Mouse (Mus musculus) midbrain, embryonic 14.5 days (tissue): ENCODE data around the gene Ldlrad2. TPM values are rescaled to one million over a fixed set of nuclear protein-coding genes. Genes with fewer than 3 reads are reported as not detected.

Experiments used
- ATAC-seq: fragments of 200-750 bp; cut with Nextera tagmentation; 2 replicates; pipeline ENCODE4 v1.8.0; 2017; ENCODE audit warnings: moderate number of reproducible peaks, moderate library complexity; ENCODE audit not compliant: low FRiP score, low TSS enrichment
- DNase-seq: peaks from one replicate; pipeline ENCODE4 v3.0.0-alpha.2; 2015
- H3K27ac ChIP-seq: fragments of 300-500 bp; sonication (generic); replicated peaks from 2 replicates; pipeline ENCODE4 v1.5.1; 2014; ENCODE audit warnings: mild to moderate bottlenecking, low read depth, low read length, moderate library complexity
- H3K27me3 ChIP-seq: fragments of 300-500 bp; sonication (generic); 2 replicates; pipeline ENCODE4 v1.6.1; 2014; ENCODE audit warnings: low read length, control low read depth, mixed read lengths; ENCODE audit not compliant: control insufficient read depth, insufficient read depth
- H3K36me3 ChIP-seq: fragments of 300-500 bp; sonication (generic); 2 replicates; pipeline ENCODE4 v1.6.1; 2014; ENCODE audit warnings: low read length, control low read depth; ENCODE audit not compliant: control insufficient read depth, insufficient read depth
- H3K4me1 ChIP-seq: fragments of 300-500 bp; sonication (generic); 2 replicates; pipeline ENCODE4 v1.6.1; 2014; ENCODE audit warnings: mild to moderate bottlenecking, antibody characterized with exemption, low read length, control low read depth; ENCODE audit not compliant: control insufficient read depth, insufficient read depth
- H3K4me2 ChIP-seq: fragments of 300-500 bp; sonication (generic); 2 replicates; pipeline ENCODE4 v1.6.1; 2014; ENCODE audit warnings: mild to moderate bottlenecking, low read length, moderate library complexity
- H3K4me3 ChIP-seq: fragments of 300-500 bp; sonication (generic); replicated peaks from 2 replicates; pipeline ENCODE4 v1.5.1; 2014; ENCODE audit warnings: low read depth, low read length
- H3K9ac ChIP-seq: fragments of 300-500 bp; sonication (generic); replicated peaks from 2 replicates; pipeline ENCODE4 v1.6.1; 2014; ENCODE audit warnings: mild to moderate bottlenecking, low read length, moderate library complexity
- H3K9me3 ChIP-seq: fragments of 300-500 bp; sonication (generic); 2 replicates; pipeline ENCODE4 v1.6.1; 2016; ENCODE audit warnings: low read length, control low read depth, mixed read lengths; ENCODE audit not compliant: control insufficient read depth
- WGBS: fragments of 180-500 bp; shearing (Covaris S2); extraction: QIAGEN DNeasy Blood & Tissue Kit; methylation state at CpG from one replicate; pipeline ENCODE4 v1.1.7; 2014; 5-methylcytosine and 5-hydroxymethylcytosine counted together
- microRNA-seq: library from miRNA; unstranded; fragments of <30 nt; microRNA quantifications from one replicate; pipeline ENCODE4, GENCODE M21; 2016
- polyA plus RNA-seq: library from polyadenylated mRNA; unstranded; fragments of >200 nt; fragmentation: Nextera tagmentation; extraction: Ambion mirVana; gene quantifications from 2 replicates; pipeline ENCODE4 v1.2.1, GENCODE M21; 2014

The Ldlrad2 gene
- polyA plus RNA-seq, 1 experiment from 2014 or later: not detected

- H3K4me3 ChIP-seq: no peak overlapping the region
- H3K4me2 ChIP-seq: no peak overlapping the region
- no peak overlapping the region for H3K27ac ChIP-seq
- H3K9me3 ChIP-seq: no peaks in the 10 kb centered on the region
- 91% methylated on average over 6 of the region's 6 CpGs for WGBS
- H3K27me3 ChIP-seq: no peaks in the 10 kb centered on the region
- ATAC-seq (no peak), DNase-seq (no peak)
- 0 out of 2 replicates have a peak, but pooled peaks cover under 1% of the 10 kb centered on the region for H3K36me3 ChIP-seq
- H3K9ac ChIP-seq: no peak overlapping the region
- H3K4me1 ChIP-seq: no peaks in the 10 kb centered on the region
Observed at GRCm38 (mm10) chr4:137527872-137528271, 46.5 kb downstream of the Ldlrad2 start.

GRCm38 (mm10) chr4:137527368-137527767 is 47.0 kb downstream of the Ldlrad2 start:
- no peak for DNase-seq
- 67% methylated on average over 4 of the region's 4 CpGs for WGBS

GRCm38 (mm10) chr4:137525426-137525825 is 48.9 kb downstream of the Ldlrad2 start:
- ATAC-seq: no peak
- 0 out of 2 replicates have a peak, but pooled peaks cover 5% of the 10 kb centered on the region for H3K36me3 ChIP-seq

More at GRCm38 (mm10) chr4:137527368-137527767, 47.0 kb downstream of the Ldlrad2 start:
- Histone ChIP-seq H3K4me3 (no peak overlapping the region), H3K36me3 (0 out of 2 replicates have a peak, but pooled peaks cover 5% of the 10 kb centered on the region), H3K9ac (no peak overlapping the region), H3K27ac (no peak overlapping the region), H3K27me3 (no peaks in the 10 kb centered on the region), H3K4me2 (no peak overlapping the region), H3K9me3 (no peaks in the 10 kb centered on the region), H3K4me1 (no peaks in the 10 kb centered on the region)
- no peak for ATAC-seq

More at GRCm38 (mm10) chr4:137525426-137525825, 48.9 kb downstream of the Ldlrad2 start:
- Histone ChIP-seq H3K4me2 (no peak overlapping the region), H3K4me1 (no peaks in the 10 kb centered on the region), H3K9ac (no peak overlapping the region), H3K27me3 (no peaks in the 10 kb centered on the region), H3K4me3 (no peak overlapping the region), H3K27ac (no peak overlapping the region), H3K9me3 (no peaks in the 10 kb centered on the region)
- no peak for DNase-seq
- WGBS: 100% methylated on average over 1 of the region's 1 CpGs

Small RNAs within 50 kb of the gene (microRNA-seq; reads per million reads assigned to microRNA genes)
- not detected for gene Mir7018

Other genes with a start within 250 kb of the Ldlrad2 start
- gene Cdc42, start 216.8 kb downstream of the Ldlrad2 start, polyA plus RNA-seq: 984 and 991 TPM in 2 replicates
- gene Cela3a, start 164.8 kb downstream of the Ldlrad2 start, polyA plus RNA-seq: not detected in 2 replicates
- not detected in 2 replicates for gene Cela3b, start 144.0 kb downstream of the Ldlrad2 start, polyA plus RNA-seq
- gene 1700013G24Rik, start 121.3 kb downstream of the Ldlrad2 start, polyA plus RNA-seq: not detected in 2 replicates
- 2.0 and 7.6 TPM in 2 replicates for gene Hspg2, start 105.8 kb downstream of the Ldlrad2 start, polyA plus RNA-seq
- 66.5 and 76.8 TPM in 2 replicates for gene Usp48, start 19.2 kb upstream of the Ldlrad2 start, polyA plus RNA-seq
- gene Rap1gap, start 90.2 kb upstream of the Ldlrad2 start, polyA plus RNA-seq: 57.7 and 60.8 TPM in 2 replicates
- gene Alpl, start 221.8 kb upstream of the Ldlrad2 start, polyA plus RNA-seq: 6.0 and 6.1 TPM in 2 replicates